Mouse (Mus musculus) olfactory bulb, adult 2 months (tissue): ENCODE results near the gene Cd300lf. TPM values are rescaled to one million over a fixed set of nuclear protein-coding genes. Genes with fewer than 3 reads are reported as not detected.

Experiments
- H3K27ac ChIP-seq: fragments of 200-500 bp; 2 replicates; pipeline ENCODE4 v1.5.1; 2012; ENCODE audit warnings: low read depth, low read length; ENCODE audit not compliant: insufficient read depth
- H3K4me1 ChIP-seq: fragments of 200-500 bp; 2 replicates; pipeline ENCODE4 v1.6.1; 2012; ENCODE audit warnings: low read length; ENCODE audit not compliant: control insufficient read depth, insufficient read depth
- H3K4me3 ChIP-seq: fragments of 200-500 bp; 2 replicates; pipeline ENCODE4 v1.5.1; 2012; ENCODE audit warnings: mild to moderate bottlenecking, low read depth, low read length, moderate library complexity; ENCODE audit not compliant: insufficient read depth
- CTCF ChIP-seq: fragments of 200-500 bp; IDR thresholded peaks from 2 replicates; pipeline ENCODE4 v1.5.1; 2012; ENCODE audit warnings: low read depth, mild to moderate bottlenecking, low read length, moderate library complexity; ENCODE audit not compliant: insufficient read depth
- POLR2A ChIP-seq: fragments of 200-500 bp; IDR thresholded peaks from 2 replicates; pipeline ENCODE4 v1.6.1; 2012; ENCODE audit warnings: mild to moderate bottlenecking, low read depth, low read length, moderate library complexity; ENCODE audit not compliant: insufficient read depth
- WGBS: fragments of 180-500 bp; shearing (Covaris S2); methylation state at CpG from one replicate; pipeline ENCODE4 v1.1.7; 2018; 5-methylcytosine and 5-hydroxymethylcytosine counted together
- polyA plus RNA-seq: library from polyadenylated mRNA; stranded (reverse); fragments of >200 nt; gene quantifications from 2 replicates; pipeline ENCODE4 v1.2.4, GENCODE M21; 2012; ENCODE audit warnings: low replicate concordance; ENCODE audit not compliant: missing spikeins, insufficient read depth, insufficient read length

Cd300lf gene
- polyA plus RNA-seq, 1 experiment: not detected

DNA sequence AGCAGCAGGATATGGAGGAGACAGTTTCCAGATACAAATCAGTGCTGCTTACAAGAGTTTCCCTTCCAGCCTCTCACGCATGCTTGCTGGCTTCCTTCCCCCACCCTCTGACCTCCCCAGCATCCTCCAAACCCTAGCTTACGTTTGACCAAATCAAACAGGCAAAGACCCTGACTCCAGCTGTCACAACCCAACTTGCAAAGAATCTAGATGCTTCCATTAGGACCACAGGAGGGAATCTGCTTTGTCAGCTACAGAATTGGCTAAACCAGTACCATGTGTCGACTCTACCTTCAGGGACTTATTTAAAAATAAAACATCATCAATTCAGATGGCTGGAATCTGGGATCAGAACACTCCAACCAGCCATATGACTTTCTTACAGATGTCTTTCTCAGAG, 21.6 kb downstream of the Cd300lf start:
- TF ChIP-seq POLR2A (no peak), CTCF (no peak)
- Histone ChIP-seq H3K4me1 (no peaks in the 10 kb centered on the region), H3K4me3 (no peak overlapping the region), H3K27ac (no peak overlapping the region)
- 65% methylated on average over 3 of the region's 3 CpGs for WGBS

DNA sequence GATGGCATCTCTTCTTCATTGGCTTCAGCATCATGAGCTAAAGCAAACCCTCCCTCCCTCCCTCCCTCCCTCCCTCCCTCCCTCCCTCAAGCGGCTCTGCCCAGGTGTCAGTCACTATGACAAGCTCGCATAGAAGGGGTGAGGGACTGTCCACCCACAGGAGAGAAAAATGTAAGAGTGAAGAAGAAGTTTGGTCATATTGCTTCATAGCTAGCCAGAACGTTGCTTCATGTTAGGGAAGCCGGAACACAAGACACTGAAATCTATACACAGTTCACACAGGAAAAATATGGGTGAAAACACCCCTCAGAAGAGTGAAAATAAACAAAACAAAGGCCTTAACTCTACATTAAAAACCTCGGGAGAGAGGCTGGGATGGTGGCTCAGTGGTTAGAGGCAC, 23.5 kb downstream of the Cd300lf start:
- no peaks in the 10 kb centered on the region for H3K4me1 ChIP-seq
- no peak overlapping the region for H3K4me3 ChIP-seq
- TF ChIP-seq POLR2A: no peak
- no peak for TF ChIP-seq CTCF
- no peak overlapping the region for H3K27ac ChIP-seq
- WGBS: 83% methylated on average over 4 of the region's 5 CpGs

DNA sequence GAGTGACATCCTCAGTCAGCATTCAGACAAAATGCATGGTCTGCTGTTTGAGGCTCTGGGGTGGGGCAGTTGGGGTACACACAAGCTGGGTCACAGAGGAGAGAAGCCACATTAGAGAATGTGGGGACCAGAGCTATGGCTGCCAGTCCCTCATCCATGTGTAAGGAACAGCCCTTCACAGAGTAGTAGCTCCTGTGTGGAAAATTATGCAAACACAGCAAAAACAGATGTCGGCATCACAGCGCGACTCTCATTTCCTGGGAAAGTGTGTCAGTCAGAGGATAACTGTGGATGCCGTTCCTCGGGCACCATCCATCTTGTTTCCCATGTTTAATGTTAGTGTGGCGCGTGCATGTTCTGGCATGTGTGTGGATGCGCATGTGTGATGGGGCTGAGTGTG, 25.6 kb downstream of the Cd300lf start:
- H3K27ac ChIP-seq: no peak overlapping the region
- no peak overlapping the region for H3K4me3 ChIP-seq
- H3K4me1 ChIP-seq: no peaks in the 10 kb centered on the region
- TF ChIP-seq POLR2A (no peak), CTCF (no peak)
- 92% methylated on average over 8 of the region's 8 CpGs for WGBS

DNA sequence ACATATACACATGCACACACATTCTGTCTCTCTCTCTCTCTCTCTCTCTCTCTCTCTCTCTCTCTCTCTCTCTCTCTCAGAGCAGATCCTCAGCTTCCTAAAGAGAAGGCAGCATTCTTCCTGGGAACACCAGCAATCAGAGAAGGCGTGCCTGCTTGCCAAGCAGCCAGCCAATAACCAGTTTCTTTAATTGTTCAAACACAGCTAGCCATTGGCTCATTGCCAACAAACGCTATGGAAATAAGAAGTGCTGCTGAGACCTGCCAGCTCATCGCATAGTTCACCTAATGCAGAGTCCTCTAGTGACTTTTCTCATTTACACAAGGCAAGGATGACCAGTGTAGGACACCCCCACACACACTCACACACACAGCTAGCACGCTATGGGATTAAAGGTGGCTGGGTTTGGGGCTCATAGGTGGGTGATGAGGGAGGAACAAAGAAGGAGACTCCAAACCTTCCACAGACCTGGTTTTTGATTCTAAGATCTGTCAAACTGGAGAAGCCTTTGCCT, 26.3 kb downstream of the Cd300lf start:
- TF ChIP-seq POLR2A (no peak), CTCF (no peak)
- no peak overlapping the region for H3K27ac ChIP-seq
- 23% methylated on average over 4 of the region's 4 CpGs for WGBS
- no peak overlapping the region for H3K4me3 ChIP-seq
- H3K4me1 ChIP-seq: no peaks in the 10 kb centered on the region

DNA sequence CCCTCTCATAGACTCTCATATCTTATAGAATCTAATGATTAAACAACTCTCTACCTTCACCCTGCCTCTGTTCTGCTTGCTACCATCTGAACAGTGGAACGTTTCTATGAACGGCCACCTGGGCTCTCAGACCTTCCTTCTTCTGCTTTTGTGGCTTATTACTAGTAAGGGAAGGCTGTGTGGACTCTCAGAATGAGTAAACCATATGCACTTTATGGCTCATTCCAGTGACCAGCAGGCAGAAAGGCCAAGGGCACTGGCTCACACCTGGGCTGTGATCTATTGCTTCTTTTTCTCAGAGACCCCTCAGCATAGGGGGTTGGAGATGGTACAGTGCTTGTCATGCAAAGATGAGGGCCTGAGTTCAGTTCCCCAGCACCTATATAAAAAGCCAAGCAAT, 27.2 kb downstream of the Cd300lf start:
- no peak for TF ChIP-seq POLR2A
- no peaks in the 10 kb centered on the region for H3K4me1 ChIP-seq
- 85% methylated on average over 2 of the region's 2 CpGs for WGBS
- H3K4me3 ChIP-seq: no peak overlapping the region
- H3K27ac ChIP-seq: no peak overlapping the region

DNA sequence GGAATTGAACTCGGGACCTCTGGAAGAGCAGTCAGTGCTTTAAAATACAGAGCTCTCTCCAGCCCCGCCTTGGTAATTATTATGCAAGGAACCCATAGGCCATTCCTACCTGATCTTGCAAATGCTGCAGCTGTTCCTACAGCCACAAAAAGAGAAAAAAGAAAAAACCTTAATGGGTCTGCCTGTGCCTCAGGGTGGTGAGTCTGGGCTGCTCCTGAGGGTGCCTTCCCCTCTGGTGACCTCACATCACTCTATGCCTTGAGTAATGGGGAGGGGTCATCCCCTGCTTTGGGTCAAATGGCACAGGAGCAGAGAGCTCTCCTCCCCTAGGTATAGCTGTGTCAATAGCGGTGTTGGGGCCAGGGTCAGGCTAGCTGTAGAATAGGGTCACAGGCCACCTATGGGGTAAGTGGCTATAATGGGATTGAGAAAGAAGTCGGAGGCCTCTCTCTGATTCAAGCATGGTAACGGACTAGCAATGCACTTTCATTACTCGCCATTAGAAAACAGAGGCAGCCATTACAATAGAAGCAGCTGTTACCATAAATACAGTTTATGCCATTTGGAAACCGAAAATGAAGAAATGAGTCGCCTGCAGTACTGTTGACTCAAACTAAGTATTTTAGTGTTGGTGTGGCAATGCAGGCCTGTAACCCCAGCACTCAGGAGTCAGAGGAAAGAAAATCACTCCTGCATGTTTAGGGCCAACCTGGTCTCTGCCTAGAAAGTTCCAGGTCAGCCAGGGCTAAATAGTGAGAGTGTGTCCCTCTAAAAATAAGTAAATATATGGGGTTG, 28.8 kb downstream of the Cd300lf start:
- Histone ChIP-seq H3K4me3 (no peak overlapping the region), H3K4me1 (no peaks in the 10 kb centered on the region), H3K27ac (no peak overlapping the region)
- WGBS: 73% methylated on average over 8 of the region's 8 CpGs
- TF ChIP-seq POLR2A (no peak), CTCF (no peak)

DNA sequence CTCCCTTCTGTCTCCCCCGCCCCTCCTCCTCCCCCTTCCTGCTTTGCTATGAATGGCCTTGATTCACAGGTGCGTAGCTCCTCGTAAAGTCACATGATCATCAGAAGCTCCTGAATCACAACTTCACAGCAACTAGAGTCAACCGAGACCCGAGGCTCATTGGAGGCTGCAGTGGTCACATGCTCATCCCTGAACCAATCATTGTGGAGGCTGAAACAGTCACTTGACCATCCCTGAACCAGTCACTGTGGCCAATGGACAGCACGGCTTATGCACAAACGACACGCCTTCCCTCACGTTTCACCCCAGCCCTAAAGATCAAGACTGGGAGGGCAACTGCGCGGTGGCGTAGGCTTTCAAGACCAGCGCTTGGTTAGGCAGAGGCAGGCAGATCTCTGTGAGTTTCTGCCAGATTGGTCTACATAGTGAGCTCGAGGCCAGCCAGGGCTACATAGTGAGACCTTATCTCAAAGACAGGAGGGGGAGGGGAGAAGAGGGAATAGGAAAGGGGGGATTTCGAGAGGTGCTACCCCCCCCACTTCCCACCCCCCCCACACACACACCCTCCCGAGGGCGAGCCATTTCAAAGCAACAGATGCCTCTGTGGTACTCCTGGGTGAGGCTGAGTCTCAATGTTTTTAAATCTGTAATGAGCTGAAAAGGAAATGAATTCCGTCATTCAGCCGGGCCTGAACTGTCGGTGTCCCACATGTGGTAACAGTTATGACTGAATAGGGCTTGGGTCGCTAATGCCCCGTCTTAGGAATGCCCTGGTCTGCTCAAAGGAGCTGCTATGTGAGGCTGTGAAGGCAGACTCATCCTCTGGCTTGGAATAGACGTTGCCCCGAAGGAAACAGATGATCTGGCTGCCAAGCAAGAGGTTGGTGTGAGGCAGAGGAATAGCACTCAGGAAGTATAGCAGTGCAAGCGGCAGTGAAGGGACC, 30.1 kb downstream of the Cd300lf start:
- Histone ChIP-seq H3K27ac (no peak overlapping the region), H3K4me3 (no peak overlapping the region), H3K4me1 (peaks cover 3% of the 10 kb centered on the region; the same call in 1 of the 2 replicates)
- TF ChIP-seq POLR2A (no peak), CTCF (no peak)
- WGBS: 88% methylated on average over 25 of the region's 25 CpGs

DNA sequence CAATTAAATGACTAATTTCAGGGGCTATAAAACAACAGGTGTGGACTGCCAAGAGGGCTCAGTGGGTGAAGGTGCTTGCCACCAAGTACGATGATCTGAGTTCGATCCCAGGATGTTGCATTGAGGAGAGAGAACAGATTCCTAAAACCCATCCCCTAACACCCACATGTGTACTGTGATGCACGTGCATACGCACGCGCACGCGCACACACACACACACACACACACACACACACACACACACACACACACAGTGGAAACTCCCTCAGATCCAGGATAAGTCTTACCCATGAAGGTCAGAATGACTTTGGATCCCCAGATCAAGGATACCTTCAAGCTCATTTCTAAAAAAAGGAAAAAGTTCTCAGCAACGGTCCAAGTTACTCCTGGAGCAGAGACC, 31.7 kb downstream of the Cd300lf start:
- no peak overlapping the region for H3K4me3 ChIP-seq
- TF ChIP-seq CTCF (no peak), POLR2A (no peak)
- 97% methylated on average over 9 of the region's 9 CpGs for WGBS

DNA sequence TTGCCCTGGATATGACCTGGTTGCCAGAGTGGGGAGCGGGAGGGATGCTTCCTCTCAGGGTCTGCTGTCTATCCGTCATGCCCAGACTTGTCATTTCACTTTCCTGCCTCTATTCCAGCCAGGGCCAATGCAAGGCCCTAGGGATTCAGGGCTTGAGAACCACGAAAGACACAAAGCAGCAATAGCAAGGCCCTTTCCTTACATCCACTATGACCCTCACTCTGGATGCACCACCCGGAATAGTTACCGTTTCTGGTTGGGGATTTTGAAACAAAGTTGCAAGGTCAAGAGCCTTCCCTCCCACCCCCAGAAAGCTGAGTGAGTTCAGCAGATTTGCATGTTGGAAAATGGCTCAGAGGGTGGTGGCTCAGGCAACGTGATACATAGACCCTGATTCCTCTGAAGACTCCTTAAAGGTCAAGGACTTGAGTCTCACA, 32.2 kb downstream of the Cd300lf start:
- H3K4me1 ChIP-seq: peaks cover 6% of the 10 kb centered on the region; the same call in 1 of the 2 replicates
- WGBS: 82% methylated on average over 6 of the region's 6 CpGs
- TF ChIP-seq CTCF: no peak
- TF ChIP-seq POLR2A: no peak
- H3K27ac ChIP-seq: no peak overlapping the region
- H3K4me3 ChIP-seq: no peak overlapping the region

More for the DNA sequence above, 31.7 kb downstream of the Cd300lf start:
- Histone ChIP-seq H3K4me1 (peaks cover 6% of the 10 kb centered on the region; the same call in 1 of the 2 replicates), H3K27ac (no peak overlapping the region)
